Mouse (Mus musculus) heart, postnatal 0 days (tissue): ENCODE results near the gene Slf2.

Experiments used
- CTCF ChIP-seq: IDR thresholded peaks from 2 replicates; pipeline ENCODE4 v1.5.1; 2016; ENCODE audit warnings: antibody characterized with exemption, control low read depth, low read depth
- EP300 ChIP-seq: IDR thresholded peaks from 2 replicates; pipeline ENCODE4 v1.6.1; 2016; ENCODE audit warnings: antibody characterized with exemption, low read depth

DNA sequence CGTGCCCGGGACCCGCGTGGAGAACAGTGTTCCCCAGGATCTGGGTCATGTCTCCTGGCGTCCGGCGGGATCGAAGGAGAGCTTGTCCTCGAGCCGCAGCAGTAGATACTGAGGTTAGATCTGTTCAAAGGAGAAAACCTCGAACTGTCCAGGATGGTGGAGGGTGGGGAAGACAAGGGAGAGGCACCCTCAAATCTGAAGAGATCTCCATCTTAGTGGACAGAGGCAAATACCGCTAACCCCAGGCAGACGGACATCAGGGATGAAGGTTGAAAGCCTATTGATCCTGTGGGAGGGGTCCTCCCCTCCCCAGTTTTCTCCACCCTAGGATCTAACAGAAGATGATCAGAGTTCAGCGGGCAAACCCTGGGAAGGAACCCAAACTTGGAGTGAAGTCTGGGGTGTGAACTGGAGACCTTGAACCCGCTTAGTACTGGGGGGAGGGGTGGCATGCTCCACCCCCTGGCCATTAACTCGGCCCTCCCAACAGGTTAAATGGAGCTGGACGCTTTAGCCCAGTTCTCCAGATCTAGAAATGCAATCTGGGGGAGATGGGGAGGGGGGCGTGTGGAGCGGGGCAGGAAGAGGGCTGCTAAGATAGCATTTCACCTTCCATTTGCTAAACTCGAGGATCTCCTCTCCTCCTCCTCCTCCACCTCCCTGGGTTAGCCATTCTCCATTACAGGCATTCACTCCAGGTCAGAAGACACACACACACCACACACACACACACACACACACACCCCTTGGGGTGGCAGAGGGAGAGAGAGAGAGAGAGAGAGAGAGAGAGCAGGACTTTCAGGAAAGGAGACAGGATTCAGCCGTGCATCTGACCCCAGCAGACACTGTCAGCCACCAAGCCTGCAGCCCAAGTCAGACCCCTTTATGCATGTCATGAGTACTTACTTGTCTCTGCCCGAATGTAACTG lies 58.9 kb downstream of the Slf2 start:
- TF ChIP-seq CTCF (no peak), EP300 (no peak)
